Comparison of ENCODE assay signal across 18 mouse cellular contexts in the genomic region with DNA sequence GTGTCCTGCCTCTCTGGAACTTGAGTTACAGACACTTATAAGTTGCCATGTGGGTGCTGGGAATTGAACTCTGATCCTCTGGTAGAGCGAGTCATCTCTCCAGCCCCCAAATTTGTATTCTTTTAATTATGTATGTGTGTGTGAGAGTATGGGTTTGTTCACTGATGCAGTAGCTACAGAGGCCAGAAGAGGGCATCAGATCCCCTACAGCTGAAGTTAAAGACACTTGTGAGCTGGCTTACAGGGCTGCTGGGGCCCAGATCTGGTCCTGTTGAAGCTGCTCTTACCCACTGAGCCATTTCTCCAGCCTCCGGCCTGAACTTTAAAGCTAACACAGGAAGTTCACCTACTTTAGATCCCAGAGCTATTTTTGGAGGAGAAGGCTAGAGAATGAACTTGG. TPM values are rescaled to one million over a fixed set of nuclear protein-coding genes. Genes with fewer than 3 reads are reported as not detected.
DNase-seq lines count a peak whose midpoint lies in the region; ATAC-seq and TF ChIP-seq lines count a peak whose summit lies in the region.
"Had no signal": no experiment of that assay in that cellular context is flagged by ENCODE, and none has a peak within 500 bp of the region (broad histone marks: within the 10 kb centered on the region; RNA-seq: fewer than 3 reads in every experiment).

No protein-coding gene starts in this region.

- DNase-seq in liver, embryonic 14.5 days (ENCODE audit: low read depth in 3 of 3, low spot score in 3 of 3), result no peak
- DNase-seq in liver, result no peak
- DNase-seq in A20 (ENCODE audit: low read depth, low spot score), result peak; percentile 43
- DNase-seq in cerebellum, postnatal 10 days, result no peak
- no peak for DNase-seq in cerebellum, adult 11 months
- DNase-seq in gastrocnemius, adult 8-10 months (ENCODE audit: low spot score in 2 of 2), result no peak
- DNase-seq: adrenal gland, postnatal 36 days; kidney, adult 11 months; thymus, postnatal 25 days had no signal

- no peaks in the 10 kb centered on the region for H3K36me3 ChIP-seq in liver, embryonic 14.5 days (replicated peaks; ENCODE audit: control insufficient read depth, insufficient read depth, low read depth)
- no peaks in the 10 kb centered on the region for H3K36me3 ChIP-seq in ES-Bruce4 (ENCODE audit: control insufficient read depth, insufficient read depth, low read length, poor library complexity, severe bottlenecking)
- H3K36me3 ChIP-seq: embryonic facial prominence, embryonic 12.5 days; heart, embryonic 15.5 days; hindbrain, embryonic 12.5 days; limb, embryonic 10.5 days; liver, embryonic 15.5 days; stomach, embryonic 15.5 days had no signal

- 62% methylated on average over 2 of the region's 2 CpGs for whole genome bisulfite sequencing in liver, embryonic 14.5 days (ENCODE audit: insufficient replicate concordance)

- H3K27me3 ChIP-seq in liver, embryonic 14.5 days (ENCODE audit: control insufficient read depth, insufficient read depth, low read length), result no peaks in the 10 kb centered on the region
- no peaks in the 10 kb centered on the region for H3K27me3 ChIP-seq in ES-Bruce4 (ENCODE audit: control insufficient read depth, insufficient read depth, low read length, poor library complexity, severe bottlenecking)
- H3K27me3 ChIP-seq: embryonic facial prominence, embryonic 12.5 days; heart, embryonic 15.5 days; hindbrain, embryonic 12.5 days; liver, embryonic 15.5 days; stomach, embryonic 15.5 days had no signal

- no peak for TF ChIP-seq POLR2A in ES-Bruce4 (IDR thresholded peaks at IDR 0.05; ENCODE audit: insufficient read depth, low read length)

- ATAC-seq in liver, embryonic 14.5 days (ENCODE audit: insufficient read depth), result no peak
- ATAC-seq in erythroblast, adult 5-6 weeks (replicated peaks; ENCODE audit: low FRiP score, poor library complexity, severe bottlenecking), result 0 out of 2 replicates have a peak, but pooled peaks have one; percentile 61

- no peak for TF ChIP-seq EP300 in liver, embryonic 14.5 days (IDR thresholded peaks at IDR 0.05; ENCODE audit: low read depth)
- no peak for TF ChIP-seq EP300 in ES-Bruce4 (IDR thresholded peaks at IDR 0.05; ENCODE audit: insufficient read depth, low read depth, low read length)

- TF ChIP-seq CTCF in liver, embryonic 14.5 days (IDR thresholded peaks at IDR 0.05; ENCODE audit: low read depth), result peak; percentile 52
- TF ChIP-seq CTCF in ES-Bruce4 (IDR thresholded peaks at IDR 0.05; ENCODE audit: low read depth, low read length), result peak; percentile 46

- H3K9ac ChIP-seq in liver, embryonic 14.5 days (replicated peaks), result no peak overlapping the region
- 0 out of 2 replicates have a peak overlapping the region, but pooled peaks have one; percentile 10 for H3K9ac ChIP-seq in ES-Bruce4 (ENCODE audit: low read depth, poor library complexity, severe bottlenecking)
- H3K9ac ChIP-seq: embryonic facial prominence, embryonic 12.5 days; heart, embryonic 15.5 days; hindbrain, embryonic 12.5 days; liver, embryonic 15.5 days; stomach, embryonic 15.5 days had no signal

- H3K4me3 ChIP-seq in liver, embryonic 14.5 days (ENCODE audit: insufficient read depth in 1 of 2, low read depth in 2 of 2, low read length in 2 of 2), result no peak overlapping the region
- H3K4me3 ChIP-seq in ES-Bruce4 (ENCODE audit: low read depth, low read length), result no peak overlapping the region
- H3K4me3 ChIP-seq: embryonic facial prominence, embryonic 12.5 days; heart, embryonic 15.5 days; hindbrain, embryonic 12.5 days; limb, embryonic 10.5 days; liver, embryonic 15.5 days; stomach, embryonic 15.5 days had no signal

- H3K9me3 ChIP-seq in liver, embryonic 14.5 days (ENCODE audit: control insufficient read depth, low read length), result no peaks in the 10 kb centered on the region
- no peaks in the 10 kb centered on the region for H3K9me3 ChIP-seq in ES-Bruce4 (replicated peaks; ENCODE audit: control insufficient read depth, insufficient read depth, low read length, poor library complexity, severe bottlenecking)
- H3K9me3 ChIP-seq: embryonic facial prominence, embryonic 12.5 days; heart, embryonic 15.5 days; hindbrain, embryonic 12.5 days; limb, embryonic 10.5 days; liver, embryonic 15.5 days; stomach, embryonic 15.5 days had no signal

- H3K4me1 ChIP-seq in liver, embryonic 14.5 days (replicated peaks; ENCODE audit: control insufficient read depth in 2 of 2, insufficient read depth in 2 of 2, low read length in 1 of 2), result no peaks in the 10 kb centered on the region
- peaks cover 11% of the 10 kb centered on the region for H3K4me1 ChIP-seq in ES-Bruce4 (ENCODE audit: control insufficient read depth, insufficient read depth, low read length)
- H3K4me1 ChIP-seq: embryonic facial prominence, embryonic 12.5 days had no signal

- H3K27ac ChIP-seq in liver, embryonic 14.5 days, result no peak overlapping the region
- H3K27ac ChIP-seq in ES-Bruce4 (ENCODE audit: insufficient read depth, low read length), result peak overlapping the region; percentile 100
- H3K27ac ChIP-seq: embryonic facial prominence, embryonic 12.5 days; hindbrain, embryonic 12.5 days; limb, embryonic 10.5 days; liver, embryonic 15.5 days; macrophage; stomach, embryonic 15.5 days had no signal

- no peak overlapping the region for H3K4me2 ChIP-seq in liver, embryonic 14.5 days (ENCODE audit: low read depth)
- H3K4me2 ChIP-seq: embryonic facial prominence, embryonic 12.5 days; heart, embryonic 15.5 days; hindbrain, embryonic 12.5 days; liver, embryonic 15.5 days; stomach, embryonic 15.5 days had no signal

RNA-seq across cellular contexts. Expression of gene Rps6ka1, which starts 14.9 kb away (rescaled TPM):
- polyA plus RNA-seq in liver, embryonic 14.5 days (2012; rRNA removed), result 27.9 and 28.4 TPM in 2 replicates
- polyA plus RNA-seq in liver, embryonic 14.5 days (2014; fragmentation: Nextera tagmentation; extraction: Ambion mirVana), result 48.4 and 53.0 TPM in 2 replicates
- 73.2 and 86.4 TPM in 2 replicates for polyA plus RNA-seq in ES-Bruce4 (2011; ENCODE audit: insufficient read depth, insufficient read length, low read depth, missing spikeins)
- 40.0 and 40.1 TPM in 2 replicates for total RNA-seq in erythroblast, adult 5-6 weeks (2015; ENCODE audit: low replicate concordance)
- total RNA-seq in erythroblast, adult 5-6 weeks (2017; ENCODE audit: low replicate concordance), result 67.2 and 89.1 TPM in 2 replicates
- total RNA-seq in gastrocnemius, adult 8-10 months (2022), result 1 to 10 TPM; 3.3 to 4.7 (median 4.0) TPM

Comparison
In these comparisons a context has a peak if more than half of its experiments do, and no peak if none do; other contexts are left out.
1. RNA of gene Rps6ka1, which starts 14.9 kb away (total RNA-seq): 40.0 to 89.1 TPM in erythroblast, adult 5-6 weeks; 3.3 to 4.7 TPM in gastrocnemius, adult 8-10 months; every median in the first group is over 4 times any median in the second.